Mouse (Mus musculus) cerebellum, adult 2 months (tissue): ENCODE data around the gene Tnfsf13. TPM values are rescaled to one million over a fixed set of nuclear protein-coding genes. Genes with fewer than 3 reads are reported as not detected.
A peak's percentile ranks its signal among the peaks of the same experiment; 100 is the strongest.
"Not testable (repeated sequence)": the region's sequence is repeated elsewhere in the genome, so short reads cannot be mapped to it uniquely, and the experiment has no call there.

Source experiments
- DNase-seq, 2 experiments: peaks; one replicate each; pipeline ENCODE4 v3.0.0; 2021
- H3K27ac ChIP-seq: fragments of 200-500 bp; 2 replicates; pipeline ENCODE4 v1.5.1; 2012; ENCODE audit warnings: low read length, control low read depth, inconsistent platforms; ENCODE audit not compliant: insufficient read depth
- H3K27me3 ChIP-seq: fragments of 200-500 bp; 2 replicates; pipeline ENCODE4 v1.6.1; 2012; ENCODE audit warnings: inconsistent platforms, mild to moderate bottlenecking, low read length, moderate library complexity; ENCODE audit not compliant: control insufficient read depth, insufficient read depth
- H3K4me1 ChIP-seq: fragments of 200-500 bp; 2 replicates; pipeline ENCODE4 v1.6.1; 2011; ENCODE audit warnings: low read length; ENCODE audit not compliant: control insufficient read depth, insufficient read depth
- H3K4me3 ChIP-seq: fragments of 200-500 bp; replicated peaks from 2 replicates; pipeline ENCODE3; 2011; ENCODE audit warnings: mild to moderate bottlenecking, low read depth, low read length, control low read depth; ENCODE audit not compliant: insufficient read depth
- CTCF ChIP-seq: fragments of 200-500 bp; IDR thresholded peaks from 2 replicates; pipeline ENCODE4 v1.5.1; 2011; ENCODE audit warnings: low read depth, mild to moderate bottlenecking, control low read depth, low read length, moderate library complexity, borderline replicate concordance; ENCODE audit not compliant: insufficient read depth
- POLR2A ChIP-seq: fragments of 200-500 bp; IDR thresholded peaks from 2 replicates; pipeline ENCODE4 v1.6.1; 2011; ENCODE audit warnings: low read length, control low read depth, borderline replicate concordance; ENCODE audit not compliant: insufficient read depth
- WGBS: fragments of 180-500 bp; shearing (Covaris S2); methylation state at CpG from one replicate; pipeline ENCODE4 v1.1.7; 2018; 5-methylcytosine and 5-hydroxymethylcytosine counted together
- polyA plus RNA-seq: library from polyadenylated mRNA; depleted of rRNA; stranded (reverse); fragments of >200 nt; gene quantifications from 2 replicates; pipeline ENCODE4 v1.2.3, GENCODE M21; 2012; rRNA removed

The Tnfsf13 gene
- polyA plus RNA-seq = 4.8 and 4.9 TPM in 2 replicates

DNA sequence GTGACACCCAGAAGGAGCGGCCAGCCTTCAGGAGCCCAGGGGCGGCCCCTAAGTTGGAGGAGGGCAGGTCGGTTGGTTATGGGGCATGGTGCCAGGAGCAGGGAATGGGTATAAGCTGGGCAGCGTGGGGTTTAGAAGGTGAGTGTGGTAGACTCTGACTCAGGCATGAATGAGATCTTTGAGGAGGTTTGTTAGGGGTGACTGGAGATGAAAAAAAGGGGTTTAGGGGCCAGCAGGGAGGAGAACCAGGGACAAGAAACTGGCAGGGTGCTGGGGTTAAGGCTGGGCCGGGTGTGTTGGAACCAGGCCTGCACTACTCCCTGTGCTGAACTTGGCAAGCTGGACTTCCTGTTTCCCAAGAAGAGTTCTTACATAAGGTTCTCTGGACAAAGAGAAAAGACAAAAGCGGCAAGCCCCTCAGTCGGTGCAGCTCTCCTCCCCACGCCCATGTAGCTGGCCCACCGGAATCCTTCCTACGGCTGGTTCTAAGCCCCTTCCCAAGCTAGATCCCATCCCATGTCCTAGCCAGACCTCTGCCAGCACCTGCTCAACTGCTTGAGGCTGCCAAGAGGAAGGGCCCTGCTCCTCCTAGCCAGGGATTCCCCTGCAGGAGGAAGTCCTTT lies at the start of gene Tnfsf13:
Tnfsf13 (minus strand) TSS at position 259 of the 623 bp plus-strand sequence.
- H3K27ac ChIP-seq = peak within 1 kb of the TSS; percentile 100
- H3K4me3 ChIP-seq = peak within 1 kb of the TSS; percentile 52
- peaks cover 36% of the 10 kb centered on the region for H3K4me1 ChIP-seq
- 5% methylated on average over 10 of the region's 10 CpGs for WGBS
- no peaks in the 10 kb centered on the region for H3K27me3 ChIP-seq
- TF ChIP-seq CTCF (no peak), POLR2A (peak; percentile 51; the same call in 1 of the 2 replicates)
- peak; percentile 89 to 92 for DNase-seq

DNA sequence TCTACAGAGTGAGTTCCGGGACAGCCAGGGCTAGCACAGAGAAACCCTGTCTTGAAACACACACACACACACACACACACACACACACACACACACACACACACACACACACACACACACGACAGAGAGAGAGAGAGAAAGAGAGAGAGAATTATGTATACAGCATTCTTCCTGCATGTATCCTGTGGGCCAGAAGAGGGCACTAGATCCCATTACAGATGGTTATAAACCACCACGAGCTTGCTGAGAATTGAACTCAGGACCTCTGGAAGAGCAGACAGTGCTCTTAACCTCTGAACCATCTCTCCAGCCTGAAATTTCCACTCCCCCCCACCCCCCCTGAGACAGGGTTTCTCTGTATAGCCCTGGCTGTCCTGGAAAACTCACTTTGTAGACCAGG lies 45.8 kb upstream of the Tnfsf13 start:
- H3K27me3 ChIP-seq, DNase-seq, H3K4me1 ChIP-seq, H3K4me3 ChIP-seq, H3K27ac ChIP-seq: not testable (repeated sequence)
- 68% methylated on average over 2 of the region's 3 CpGs for WGBS

DNA sequence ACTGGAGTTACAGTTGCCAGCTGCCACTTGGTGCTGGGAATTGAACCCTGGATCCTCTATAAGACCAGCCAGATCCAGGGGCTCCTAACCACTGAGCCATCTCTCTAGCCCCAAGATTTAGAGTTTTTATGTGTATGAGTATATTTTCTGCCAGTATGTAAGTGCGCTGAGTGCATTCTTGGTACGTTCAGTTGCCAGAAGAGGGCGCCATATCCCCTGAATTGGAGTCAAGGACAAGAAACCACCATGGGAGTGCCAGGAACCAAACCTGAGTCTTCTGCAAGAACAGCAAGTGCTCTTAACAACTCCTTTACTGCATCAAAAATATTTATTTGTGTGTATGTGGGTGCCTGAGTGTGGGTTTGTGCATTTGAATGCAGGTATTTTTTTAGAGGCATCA lies 43.5 kb upstream of the Tnfsf13 start:
- Histone ChIP-seq H3K27me3 (no peaks in the 10 kb centered on the region; the same call in 1 of the 2 replicates), H3K4me3 (no peak overlapping the region), H3K27ac (no peak overlapping the region), H3K4me1 (no peaks in the 10 kb centered on the region)
- DNase-seq = peak; percentile 45 to 53
- TF ChIP-seq CTCF = peak; percentile 49; the same call in 1 of the 2 replicates
- TF ChIP-seq POLR2A = no peak
- 34% methylated on average over 3 of the region's 3 CpGs for WGBS

DNA sequence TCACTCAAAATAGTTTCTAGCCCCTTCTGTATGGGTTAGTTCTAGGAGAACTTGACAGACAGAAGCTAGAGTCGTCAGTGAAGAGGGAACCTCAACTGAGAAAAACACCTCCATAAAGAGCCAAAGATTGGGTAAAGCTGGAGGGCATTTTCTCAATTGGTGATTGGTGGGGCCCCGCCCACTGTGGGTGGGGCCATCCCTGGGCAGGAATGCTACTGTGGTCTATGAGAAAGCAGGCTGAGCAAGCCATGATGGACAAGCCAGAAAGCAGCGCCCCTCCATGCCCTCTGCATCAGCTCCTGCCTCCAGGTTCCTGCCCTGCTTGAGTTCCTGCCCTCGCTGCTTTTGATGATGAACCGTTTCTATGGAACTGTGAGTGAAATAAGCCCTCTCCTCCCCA lies 40.4 kb upstream of the Tnfsf13 start:
- Histone ChIP-seq H3K27me3 (no peaks in the 10 kb centered on the region; the same call in 1 of the 2 replicates), H3K27ac (no peak overlapping the region), H3K4me1 (no peaks in the 10 kb centered on the region), H3K4me3 (no peak overlapping the region)
- TF ChIP-seq POLR2A = no peak
- no peak for TF ChIP-seq CTCF
- WGBS = 54% methylated on average over 5 of the region's 5 CpGs
- no peak for DNase-seq

DNA sequence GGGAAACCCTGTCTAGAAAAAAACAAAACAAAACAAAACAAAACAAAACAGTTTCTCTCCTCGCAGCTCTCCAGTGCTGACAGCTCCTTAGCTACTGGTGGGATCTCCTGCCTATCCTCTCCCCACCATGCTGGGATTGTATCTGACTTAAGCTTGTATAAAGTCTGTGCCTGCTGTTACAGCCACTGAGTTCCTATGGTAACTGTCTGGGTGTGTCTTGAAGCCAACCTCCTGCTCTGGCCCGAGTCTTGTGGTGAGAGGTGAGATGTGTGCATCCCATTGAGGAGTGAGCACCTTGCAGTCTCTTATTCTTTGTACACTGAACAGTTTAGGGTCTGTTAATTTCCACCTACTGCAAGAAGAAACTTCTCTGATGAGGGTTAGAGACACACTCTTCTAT lies 37.5 kb upstream of the Tnfsf13 start:
- WGBS = 38% methylated on average over 2 of the region's 2 CpGs
- no peaks in the 10 kb centered on the region for H3K4me1 ChIP-seq
- TF ChIP-seq POLR2A (no peak), CTCF (no peak)

DNA sequence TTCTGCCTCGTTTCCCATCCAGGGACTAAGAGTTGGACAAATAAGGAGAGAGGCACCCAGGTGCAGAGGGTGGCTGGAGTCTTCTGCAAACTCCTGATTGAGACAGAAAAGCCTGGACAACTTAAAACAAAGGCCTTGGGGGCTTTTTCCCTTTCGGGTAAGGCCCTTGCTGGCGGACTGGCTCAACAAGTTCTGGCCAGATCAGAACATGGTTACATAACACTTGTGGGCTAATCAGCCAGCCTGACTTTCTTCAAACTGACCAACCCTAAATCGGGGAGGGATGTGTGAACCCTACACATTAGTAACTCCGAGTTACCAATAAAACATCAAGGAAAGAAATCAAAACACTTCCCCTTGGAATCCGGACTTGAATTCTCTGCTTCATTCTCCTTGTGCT lies 35.3 kb upstream of the Tnfsf13 start:
- no peak for DNase-seq
- TF ChIP-seq CTCF (no peak), POLR2A (no peak)
- WGBS = 86% methylated on average over 6 of the region's 6 CpGs
- no peak overlapping the region for H3K4me3 ChIP-seq
- H3K27ac ChIP-seq = no peak overlapping the region
- no peaks in the 10 kb centered on the region for H3K4me1 ChIP-seq
- no peaks in the 10 kb centered on the region for H3K27me3 ChIP-seq

More for the DNA sequence above, 37.5 kb upstream of the Tnfsf13 start:
- Histone ChIP-seq H3K27ac (no peak overlapping the region), H3K27me3 (no peaks in the 10 kb centered on the region), H3K4me3 (no peak overlapping the region)
- DNase-seq = no peak

DNA sequence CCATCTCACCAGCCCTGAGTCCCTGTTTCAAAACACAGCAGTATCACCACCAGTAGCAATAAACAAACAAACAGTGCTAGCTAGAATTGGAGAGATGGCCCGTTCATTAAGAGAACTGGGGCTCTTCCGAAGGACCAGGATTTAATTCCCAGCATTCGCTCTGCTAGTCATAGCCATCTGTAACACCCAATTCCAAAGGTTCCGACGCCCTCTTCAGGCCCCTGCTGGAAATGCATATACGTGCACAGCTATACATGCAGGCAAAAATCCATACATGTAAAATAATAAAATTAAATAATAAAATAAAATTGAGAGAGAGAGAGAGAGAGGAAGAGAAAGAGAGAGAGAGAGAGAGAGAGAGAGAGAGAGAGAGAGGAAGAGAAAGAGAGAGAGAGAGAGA lies 33.8 kb upstream of the Tnfsf13 start:
- Histone ChIP-seq H3K27ac (no peak overlapping the region), H3K4me1 (no peaks in the 10 kb centered on the region), H3K4me3 (no peak overlapping the region), H3K27me3 (no peaks in the 10 kb centered on the region)
- no peak for TF ChIP-seq POLR2A
- TF ChIP-seq CTCF = no peak
- WGBS = 73% methylated on average over 6 of the region's 6 CpGs
- DNase-seq = no peak

DNA sequence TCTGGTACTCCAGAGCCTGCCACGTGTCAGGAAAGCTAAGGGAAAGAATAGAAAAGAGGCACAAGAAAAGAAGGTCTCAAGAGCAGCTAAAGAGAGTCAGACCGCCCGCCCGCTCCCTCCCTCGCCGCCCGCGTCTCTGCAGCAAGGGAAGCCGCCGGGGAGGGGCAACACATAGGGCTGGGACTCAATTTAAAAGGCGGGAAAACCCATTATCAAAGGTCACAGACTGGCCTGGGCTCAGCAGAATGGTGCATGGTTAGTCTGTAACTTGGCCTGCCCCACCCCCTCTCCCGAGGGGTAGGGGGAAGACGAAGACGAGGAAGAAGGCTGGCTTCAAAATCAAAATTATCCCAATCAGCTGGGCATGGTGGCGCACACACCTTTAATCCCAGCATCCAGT lies 33.1 kb upstream of the Tnfsf13 start:
- H3K27ac ChIP-seq = no peak overlapping the region
- no peak overlapping the region for H3K4me3 ChIP-seq
- H3K27me3 ChIP-seq = no peaks in the 10 kb centered on the region
- 56% methylated on average over 15 of the region's 15 CpGs for WGBS
- no peak for TF ChIP-seq CTCF
- no peak for TF ChIP-seq POLR2A
- no peaks in the 10 kb centered on the region for H3K4me1 ChIP-seq
- DNase-seq = no peak
